Mouse (Mus musculus) liver, embryonic 15.5 days (tissue): ENCODE data around the gene Nod1. TPM values are rescaled to one million over a fixed set of nuclear protein-coding genes. Genes with fewer than 3 reads are reported as not detected.

Source experiments
- ATAC-seq: fragments of 200-750 bp; cut with Nextera tagmentation; 2 replicates; pipeline ENCODE4 v1.8.0; 2017; ENCODE audit warnings: moderate number of reproducible peaks, mild to moderate bottlenecking, moderate library complexity; ENCODE audit not compliant: insufficient read depth
- H3K27ac ChIP-seq: fragments of 300-500 bp; sonication (generic); replicated peaks from 2 replicates; pipeline ENCODE4 v1.5.1; 2015; ENCODE audit warnings: mild to moderate bottlenecking, inconsistent platforms
- H3K27me3 ChIP-seq: fragments of 300-500 bp; sonication (generic); 2 replicates; pipeline ENCODE4 v1.6.1; 2015; ENCODE audit warnings: mild to moderate bottlenecking, inconsistent platforms
- H3K36me3 ChIP-seq: fragments of 300-500 bp; sonication (generic); replicated peaks from 2 replicates; pipeline ENCODE4 v1.6.1; 2015; ENCODE audit warnings: moderate library complexity, mild to moderate bottlenecking, inconsistent platforms
- H3K4me1 ChIP-seq: fragments of 300-500 bp; sonication (generic); replicated peaks from 2 replicates; pipeline ENCODE4 v1.6.1; 2015; ENCODE audit warnings: inconsistent platforms
- H3K4me2 ChIP-seq: fragments of 300-500 bp; sonication (generic); 2 replicates; pipeline ENCODE4 v1.6.1; 2015; ENCODE audit warnings: moderate library complexity, mild to moderate bottlenecking, inconsistent platforms
- H3K4me3 ChIP-seq: fragments of 300-500 bp; sonication (generic); replicated peaks from 2 replicates; pipeline ENCODE4 v1.5.1; 2015; ENCODE audit warnings: mild to moderate bottlenecking, inconsistent platforms
- H3K9ac ChIP-seq: fragments of 300-500 bp; sonication (generic); 2 replicates; pipeline ENCODE4 v1.6.1; 2015; ENCODE audit warnings: moderate library complexity, mild to moderate bottlenecking, inconsistent platforms
- H3K9me3 ChIP-seq: fragments of 300-500 bp; sonication (generic); replicated peaks from 2 replicates; pipeline ENCODE4 v1.6.1; 2016; ENCODE audit warnings: inconsistent platforms
- WGBS: fragments of 180-500 bp; shearing (Covaris S2); methylation state at CpG from one replicate; pipeline ENCODE4 v1.1.7; 2015; ENCODE audit warnings: mixed read lengths; ENCODE audit not compliant: insufficient replicate concordance; 5-methylcytosine and 5-hydroxymethylcytosine counted together
- polyA plus RNA-seq: library from polyadenylated mRNA; unstranded; fragments of >200 nt; fragmentation: Nextera tagmentation; extraction: Ambion mirVana; gene quantifications from 2 replicates; pipeline ENCODE4 v1.2.1, GENCODE M21; 2015

Nod1 gene
- polyA plus RNA-seq, 1 experiment from 2014 or later: 2.2 TPM

DNA sequence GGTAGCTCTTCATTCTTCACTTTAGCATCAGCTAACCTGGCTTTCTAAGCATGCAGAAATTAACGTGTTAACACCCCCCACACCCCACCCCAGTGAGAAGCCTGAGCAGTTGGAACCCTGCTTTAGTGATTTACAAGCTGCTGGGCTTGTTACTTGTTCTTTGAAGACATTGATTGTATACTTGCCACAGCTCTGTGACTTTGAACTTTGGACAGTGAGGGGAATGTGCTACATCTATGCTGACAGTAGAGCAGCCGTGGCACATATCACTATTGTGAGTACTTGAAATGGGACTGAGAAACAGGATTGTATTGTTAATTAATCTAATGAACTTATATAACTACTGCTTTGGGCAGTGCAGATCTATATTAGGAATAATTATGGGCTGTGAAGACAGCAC, 89.0 kb downstream of the Nod1 start:
- H3K9ac ChIP-seq: no peak overlapping the region
- WGBS: 54% methylated on average over 2 of the region's 2 CpGs
- H3K27ac ChIP-seq: no peak overlapping the region
- H3K36me3 ChIP-seq: no peaks in the 10 kb centered on the region
- H3K4me3 ChIP-seq: no peak overlapping the region
- H3K9me3 ChIP-seq: no peaks in the 10 kb centered on the region
- H3K27me3 ChIP-seq: no peaks in the 10 kb centered on the region
- ATAC-seq: no peak
- no peaks in the 10 kb centered on the region for H3K4me1 ChIP-seq
- no peak overlapping the region for H3K4me2 ChIP-seq

DNA sequence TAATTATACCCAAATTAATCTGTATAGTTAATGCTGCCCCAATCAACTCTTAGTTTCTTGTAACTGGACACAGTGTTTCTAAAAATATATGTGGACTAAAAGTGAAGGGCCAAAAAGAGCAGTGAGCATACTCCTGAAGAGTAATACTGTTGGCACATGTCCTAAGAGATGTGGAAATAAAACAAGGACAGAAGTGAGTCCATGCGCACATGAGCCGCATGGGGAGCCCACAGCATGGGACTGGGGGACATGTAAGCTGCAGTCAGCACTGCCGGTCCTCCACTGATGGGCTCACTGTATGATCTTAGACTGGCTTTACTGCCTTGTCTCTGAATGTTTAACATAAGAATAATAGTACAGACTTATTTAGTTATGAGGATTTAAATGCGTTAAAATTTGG, 92.3 kb downstream of the Nod1 start:
- Histone ChIP-seq H3K27me3 (no peaks in the 10 kb centered on the region), H3K27ac (no peak overlapping the region), H3K4me2 (no peak overlapping the region), H3K9me3 (no peaks in the 10 kb centered on the region), H3K4me3 (no peak overlapping the region), H3K4me1 (peaks cover 4% of the 10 kb centered on the region), H3K9ac (no peak overlapping the region), H3K36me3 (no peaks in the 10 kb centered on the region)
- 87% methylated on average over 4 of the region's 4 CpGs for WGBS
- no peak for ATAC-seq

DNA sequence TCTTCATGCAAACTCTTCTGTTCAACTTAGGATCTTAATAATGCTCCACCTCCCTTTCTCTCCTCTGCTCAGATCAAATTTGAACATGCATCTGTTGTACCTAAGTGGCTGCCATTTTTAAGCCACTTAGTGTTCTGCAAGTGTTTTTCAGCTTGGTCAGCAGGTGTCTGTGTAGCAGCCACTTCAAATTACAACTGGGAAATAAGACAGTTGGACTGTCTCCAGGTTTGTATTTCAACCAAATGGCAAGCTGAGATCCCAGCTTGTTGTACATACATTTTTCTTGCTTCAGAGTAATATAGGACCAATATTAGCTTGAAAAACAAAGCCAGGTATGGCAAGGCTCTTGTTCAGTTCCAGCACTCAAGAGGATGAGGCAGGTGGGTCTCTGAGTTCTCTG, 93.9 kb downstream of the Nod1 start:
- no peaks in the 10 kb centered on the region for H3K9me3 ChIP-seq
- no peaks in the 10 kb centered on the region for H3K36me3 ChIP-seq
- H3K4me2 ChIP-seq: no peak overlapping the region
- peaks cover 4% of the 10 kb centered on the region for H3K4me1 ChIP-seq
- no peak overlapping the region for H3K9ac ChIP-seq
- no peaks in the 10 kb centered on the region for H3K27me3 ChIP-seq
- no peak for ATAC-seq
- no peak overlapping the region for H3K4me3 ChIP-seq
- no peak overlapping the region for H3K27ac ChIP-seq

DNA sequence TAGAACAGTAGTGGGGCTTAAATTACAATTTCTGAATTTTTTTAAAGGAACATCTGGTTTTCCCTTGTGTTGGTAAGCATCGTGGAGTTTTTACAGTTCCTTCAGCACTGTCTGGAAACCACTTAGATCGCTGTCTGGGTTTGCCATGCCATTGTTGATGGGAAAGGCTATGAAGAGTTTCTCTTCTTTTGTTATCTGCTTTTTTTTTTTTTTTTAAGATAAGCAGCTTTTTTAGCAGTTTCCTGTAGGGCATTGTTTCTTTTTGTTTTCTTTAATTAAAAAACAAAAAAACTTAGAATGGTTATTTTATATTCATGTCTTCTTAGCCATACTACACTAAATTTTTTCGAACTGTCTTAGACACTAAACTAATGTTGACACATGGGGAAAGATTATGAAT, 94.8 kb downstream of the Nod1 start:
- H3K4me1 ChIP-seq: peaks cover 4% of the 10 kb centered on the region
- no peak for ATAC-seq
- H3K9ac ChIP-seq: no peak overlapping the region
- H3K27me3 ChIP-seq: no peaks in the 10 kb centered on the region
- WGBS: 49% methylated on average over 3 of the region's 3 CpGs
- H3K4me3 ChIP-seq: no peak overlapping the region
- no peaks in the 10 kb centered on the region for H3K36me3 ChIP-seq
- H3K9me3 ChIP-seq: no peaks in the 10 kb centered on the region
- no peak overlapping the region for H3K27ac ChIP-seq
- no peak overlapping the region for H3K4me2 ChIP-seq

DNA sequence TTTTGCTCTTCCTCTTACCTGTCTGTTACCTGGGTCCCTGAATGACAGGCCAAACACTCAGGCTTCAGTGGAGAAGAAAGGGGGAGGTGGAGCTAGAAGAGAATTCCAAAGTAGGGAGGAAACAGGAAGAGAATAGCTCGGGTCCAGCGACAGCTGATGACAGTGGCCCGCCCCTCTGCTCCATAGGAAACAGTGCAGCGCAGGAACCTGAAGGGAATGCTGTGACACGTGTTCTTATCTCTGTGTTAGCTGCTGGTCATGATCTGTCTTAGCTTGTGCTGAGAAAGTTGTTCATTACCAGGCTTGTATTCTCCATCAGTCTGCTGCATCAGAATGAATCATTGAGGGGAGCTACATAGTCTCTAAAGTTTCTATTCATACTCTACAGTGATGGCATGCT, 95.6 kb downstream of the Nod1 start:
- 22% methylated on average over 5 of the region's 5 CpGs for WGBS
- Histone ChIP-seq H3K9ac (no peak overlapping the region), H3K4me3 (no peak overlapping the region), H3K4me2 (no peak overlapping the region), H3K9me3 (no peaks in the 10 kb centered on the region), H3K4me1 (peaks cover 4% of the 10 kb centered on the region), H3K36me3 (no peaks in the 10 kb centered on the region), H3K27ac (no peak overlapping the region), H3K27me3 (no peaks in the 10 kb centered on the region)
- ATAC-seq: no peak

Other genes with a start within 250 kb of the Nod1 start
- gene Znrf2, start 155.7 kb downstream of the Nod1 start, polyA plus RNA-seq: 2.1 and 2.2 TPM in 2 replicates
- 3.0 and 4.0 TPM in 2 replicates for gene Ggct, start 20.3 kb upstream of the Nod1 start, polyA plus RNA-seq
- 100 TPM in 2 replicates for gene Gars, start 65.4 kb upstream of the Nod1 start, polyA plus RNA-seq
- 0.73 and 0.83 TPM in 2 replicates for gene Crhr2, start 160.4 kb upstream of the Nod1 start, polyA plus RNA-seq
- gene Inmt, start 202.4 kb upstream of the Nod1 start, polyA plus RNA-seq: 0.16 and 0.32 TPM in 2 replicates
- gene Mindy4, start 230.8 kb upstream of the Nod1 start, polyA plus RNA-seq: 1.0 and 1.3 TPM in 2 replicates